Mouse (Mus musculus) cerebellum, adult 9-10 months (tissue): ENCODE measurements around the gene Hcrt.

ENCODE experiments used
- DNase-seq: peaks from one replicate; pipeline ENCODE4 v3.0.0; 2022

Hcrt gene

DNA sequence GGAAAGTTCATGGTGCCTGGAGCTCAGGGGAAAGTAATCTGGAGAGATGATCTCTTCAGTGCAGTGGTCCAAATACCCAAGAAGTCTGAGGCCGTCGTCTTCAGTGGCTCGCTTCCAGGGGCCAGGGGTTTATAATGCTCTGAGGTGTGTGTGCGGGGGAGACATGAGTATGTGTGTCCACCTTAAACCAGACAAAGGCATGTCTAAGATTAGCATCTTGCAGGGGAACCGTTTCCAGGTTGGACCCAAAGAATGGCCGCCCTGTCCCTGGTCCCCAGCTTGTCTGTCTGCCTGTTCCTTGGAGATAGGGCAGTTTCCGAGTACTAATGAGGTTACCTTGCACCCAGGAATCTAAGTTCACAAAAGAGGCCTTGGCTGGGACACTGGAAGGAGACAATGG, at the start of gene Hcrt:
Hcrt (minus strand) TSS at position 101 of the 400 bp plus-strand sequence.
- no peak for DNase-seq

DNA sequence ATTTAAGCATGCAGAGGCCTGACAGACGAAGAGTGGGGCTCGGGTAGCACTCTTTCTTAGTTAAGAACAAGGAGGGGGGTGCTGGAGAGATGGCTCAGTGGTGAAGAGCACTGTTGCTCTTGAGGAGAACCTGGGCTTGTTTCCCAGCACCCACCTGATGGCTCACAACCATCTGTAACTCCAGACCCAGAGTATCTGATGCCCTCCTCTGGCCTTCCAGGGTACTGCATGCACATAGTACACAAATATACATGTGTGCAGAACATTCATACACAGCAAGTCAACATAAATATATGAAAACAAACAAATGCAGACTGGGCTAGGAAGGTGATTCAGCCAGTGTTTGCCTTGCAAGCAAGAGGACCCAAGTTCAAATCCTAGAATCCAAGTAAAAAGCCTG, 48.4 kb upstream of the Hcrt start:
- no peak for DNase-seq

DNA sequence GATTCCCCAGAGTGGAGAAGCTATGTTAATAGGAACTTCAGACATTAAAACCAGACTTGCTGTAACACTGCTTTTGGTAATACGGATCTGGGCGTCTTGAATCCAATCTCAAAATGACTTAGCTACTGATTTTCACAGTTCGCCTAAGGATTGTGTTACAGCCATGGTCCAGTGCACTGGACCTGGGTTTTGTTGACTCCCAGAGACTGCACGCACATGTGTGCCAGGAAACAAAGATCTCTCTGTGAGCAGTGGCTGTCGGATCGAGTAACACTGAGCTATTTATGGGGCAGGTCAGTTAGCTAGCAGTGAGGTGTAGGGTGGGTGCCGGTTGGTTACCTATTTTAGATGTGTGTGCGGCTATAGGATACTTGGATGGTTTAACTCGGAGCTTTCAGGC, 47.8 kb upstream of the Hcrt start:
- no peak for DNase-seq

DNA sequence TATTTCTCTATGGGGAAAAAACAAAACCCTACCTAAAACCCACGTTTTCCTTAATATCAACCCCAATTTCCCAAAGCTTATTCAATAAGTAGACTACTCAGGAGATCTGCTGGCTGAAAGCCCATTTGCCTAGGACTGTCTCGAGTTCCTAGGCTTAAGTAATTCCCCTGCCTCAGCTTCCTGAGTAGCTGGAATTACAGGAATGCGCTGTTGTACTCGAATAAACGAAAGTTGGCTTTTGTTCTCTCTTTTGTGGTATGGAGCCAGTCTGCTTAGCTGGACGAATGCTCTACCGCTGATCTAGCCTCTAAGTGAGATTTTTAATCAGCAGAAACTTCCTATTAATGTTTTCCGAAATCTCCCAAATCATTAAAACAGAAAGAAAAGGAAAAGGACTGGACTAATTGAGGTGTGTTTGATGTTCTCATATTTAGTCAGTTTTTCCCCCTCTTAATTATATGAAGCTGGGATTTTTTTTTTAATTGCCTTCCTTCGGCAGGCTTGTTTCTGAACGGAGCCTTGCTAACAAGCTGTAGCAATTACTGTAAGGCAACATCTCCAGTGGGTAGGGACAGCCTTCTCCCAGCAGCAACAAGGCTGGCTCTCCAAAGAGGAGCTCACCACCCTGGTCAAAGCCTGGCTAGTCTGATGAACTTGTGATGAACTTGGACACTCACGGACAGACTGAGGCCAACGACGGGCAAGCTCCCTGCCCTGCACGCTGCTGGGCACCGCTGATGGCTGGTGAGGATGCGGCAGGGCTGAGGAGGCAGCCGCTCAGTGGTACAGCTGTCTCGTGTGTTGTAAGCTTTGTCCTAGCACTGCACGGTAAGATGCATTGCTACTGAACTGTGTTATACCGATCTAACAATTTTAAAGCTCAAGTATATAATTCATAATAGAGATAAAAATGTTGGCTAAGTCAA, 43.9 kb upstream of the Hcrt start:
- DNase-seq: no peak

DNA sequence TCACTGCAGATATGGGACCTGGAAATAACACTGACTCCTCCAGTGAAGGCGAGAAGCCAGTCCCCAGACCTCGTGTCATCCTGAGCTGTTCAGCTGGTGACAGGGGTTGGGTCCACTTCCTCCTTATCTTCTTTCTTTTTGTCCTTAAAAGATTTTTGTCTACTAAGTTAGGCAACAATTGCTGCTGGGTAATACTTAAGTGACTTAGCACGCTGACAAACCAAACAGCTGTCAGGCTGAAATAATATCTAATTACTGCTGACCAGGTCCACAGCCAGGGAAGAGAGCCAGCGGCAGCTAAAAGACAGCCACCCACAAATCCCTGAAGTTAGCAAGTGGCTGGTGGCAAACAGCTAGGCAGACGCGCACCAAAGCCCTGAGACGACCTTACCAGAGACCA, 42.8 kb upstream of the Hcrt start:
- no peak for DNase-seq

DNA sequence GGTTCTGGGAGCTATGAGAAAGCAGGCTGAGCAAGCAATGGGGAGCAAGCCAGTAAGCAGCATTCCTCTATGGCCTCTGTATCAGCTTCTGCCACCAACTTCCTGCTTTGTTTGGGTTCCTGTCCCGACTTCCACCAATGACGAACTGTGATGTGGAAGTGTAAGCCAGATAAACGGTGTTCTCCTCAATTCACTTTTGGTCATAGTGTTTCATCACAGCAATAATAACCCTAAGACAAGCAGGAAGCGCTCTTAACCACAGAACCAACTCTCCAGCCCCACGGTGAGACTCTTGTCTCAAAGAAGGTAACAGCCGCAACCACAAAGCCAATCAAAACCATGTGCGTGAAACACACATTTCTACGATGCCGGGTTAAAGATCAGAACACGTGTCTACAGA, 41.7 kb upstream of the Hcrt start:
- no peak for DNase-seq

DNA sequence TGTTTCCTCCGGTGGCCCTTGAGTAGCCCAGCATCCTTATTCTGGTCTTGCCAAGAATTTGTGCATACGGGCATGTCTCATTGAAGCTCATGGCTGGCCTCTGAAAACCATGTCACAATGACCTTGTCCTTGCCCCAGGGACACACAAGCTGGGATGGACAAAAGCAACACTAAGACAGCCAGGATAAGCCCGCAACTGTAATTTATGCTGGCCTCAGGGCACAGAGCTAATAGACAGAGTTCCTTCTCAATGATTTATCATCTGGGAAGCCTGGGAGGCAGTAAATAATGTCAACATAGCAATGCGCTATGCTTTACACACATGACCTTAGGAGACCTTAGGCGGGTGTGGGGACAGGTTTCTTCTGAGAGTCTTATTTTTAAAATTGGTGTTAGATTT, 36.7 kb upstream of the Hcrt start:
- no peak for DNase-seq

DNA sequence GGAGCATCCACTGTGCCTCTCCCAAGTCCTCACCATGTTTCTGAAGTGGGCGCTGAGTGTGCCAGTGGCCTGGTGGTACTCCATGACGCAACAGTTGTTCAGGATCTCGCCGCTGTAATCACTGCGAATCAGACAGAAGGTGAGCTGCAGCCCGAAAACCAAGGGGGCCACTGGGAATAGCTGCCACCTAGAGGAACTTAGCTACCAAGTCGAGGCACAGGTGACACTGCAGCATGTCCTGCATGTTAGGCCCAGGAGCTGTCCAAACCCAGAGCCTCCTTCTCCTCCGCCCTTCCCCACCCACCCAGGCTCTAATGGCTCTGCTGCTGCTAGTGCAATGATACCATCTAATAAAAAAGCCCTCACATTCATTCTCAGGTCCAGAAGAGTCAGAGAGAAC, 33.9 kb upstream of the Hcrt start:
- DNase-seq: no peak

DNA sequence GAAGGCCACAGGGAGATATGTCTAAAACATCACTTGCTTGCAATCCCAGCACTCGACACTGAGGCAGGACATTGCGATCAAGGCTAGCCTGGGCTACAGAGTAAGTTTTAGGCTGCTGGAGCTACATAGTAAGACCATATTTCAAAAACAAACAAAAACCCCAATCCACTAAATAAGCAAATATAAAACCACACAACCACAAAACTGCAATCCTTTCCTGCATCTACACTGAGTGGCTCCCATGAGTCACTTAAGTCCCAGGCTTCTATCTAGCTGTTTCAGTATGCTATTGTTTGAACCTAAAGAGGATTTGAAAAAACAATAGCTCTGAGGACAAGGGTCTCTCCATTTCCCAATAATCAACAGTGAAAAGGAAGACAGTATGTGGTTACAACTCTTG, 32.7 kb upstream of the Hcrt start:
- DNase-seq: no peak

DNA sequence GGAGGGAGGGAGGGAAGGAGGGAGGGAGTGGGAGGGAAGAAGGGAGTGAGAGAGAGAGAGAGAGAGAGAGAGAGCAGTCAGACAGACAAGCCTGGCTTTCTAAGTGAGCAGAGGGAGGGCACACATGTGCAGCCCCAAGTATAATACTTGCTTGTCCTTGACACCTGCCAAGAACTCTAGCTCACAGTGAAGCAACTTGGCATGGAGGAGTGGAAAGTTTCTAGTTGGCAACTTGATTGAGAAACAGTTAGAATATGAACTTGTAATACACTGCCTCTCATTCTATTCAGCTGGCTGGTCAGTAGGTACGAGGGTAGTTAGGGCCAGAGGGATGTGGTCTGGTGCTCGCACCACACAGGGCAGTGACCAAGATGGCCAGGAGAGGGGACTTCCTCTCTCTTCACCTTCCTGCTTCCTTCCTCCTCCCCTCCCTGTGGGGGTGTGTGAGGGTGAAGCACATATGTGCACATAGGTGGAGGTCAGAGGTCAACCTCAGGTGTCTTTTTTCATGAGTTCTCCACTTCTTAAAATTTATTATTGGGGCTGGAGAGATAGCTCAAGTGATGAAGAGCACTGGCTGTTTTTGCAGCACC, 28.8 kb upstream of the Hcrt start:
- no peak for DNase-seq

DNA sequence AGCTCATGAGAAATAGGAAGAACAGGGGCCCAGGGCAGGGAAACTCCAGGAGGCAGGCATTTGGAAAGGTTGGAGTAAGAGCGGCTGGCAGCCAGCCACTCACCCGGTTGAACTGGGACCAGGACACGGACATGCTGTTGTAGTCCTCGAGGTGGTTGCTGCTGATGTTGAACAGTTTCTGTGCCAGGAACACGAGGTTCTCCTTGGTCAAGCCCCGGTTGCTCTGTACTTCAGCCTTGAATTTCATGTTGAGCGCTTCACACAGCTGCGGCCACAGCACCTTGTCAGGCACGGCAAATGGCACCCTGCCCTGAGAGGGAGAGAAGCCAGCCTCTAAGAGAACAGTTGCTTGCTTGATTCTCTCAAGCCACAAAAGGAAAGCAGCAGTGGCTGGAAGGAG, 27.9 kb upstream of the Hcrt start:
- peak; percentile 75 for DNase-seq

DNA sequence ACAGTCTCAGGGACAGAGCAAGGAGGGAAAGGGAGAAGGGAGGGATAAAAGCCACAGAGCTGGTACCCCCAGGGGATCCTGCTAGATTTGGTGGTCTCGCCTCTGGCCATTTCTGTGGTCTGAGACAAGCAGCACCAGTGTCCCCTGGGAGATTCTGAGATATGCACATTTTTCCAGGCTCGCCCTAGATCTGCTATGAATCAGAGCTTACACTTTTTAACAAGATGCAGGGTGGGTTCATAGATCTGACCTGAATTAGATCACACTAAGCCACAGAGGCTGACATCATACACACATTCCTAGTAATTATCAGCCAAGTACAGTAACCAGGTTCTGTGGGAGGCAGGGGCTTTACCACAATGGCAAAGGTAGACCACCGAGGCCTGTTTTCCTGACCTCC, 27.0 kb upstream of the Hcrt start:
- no peak for DNase-seq

DNA sequence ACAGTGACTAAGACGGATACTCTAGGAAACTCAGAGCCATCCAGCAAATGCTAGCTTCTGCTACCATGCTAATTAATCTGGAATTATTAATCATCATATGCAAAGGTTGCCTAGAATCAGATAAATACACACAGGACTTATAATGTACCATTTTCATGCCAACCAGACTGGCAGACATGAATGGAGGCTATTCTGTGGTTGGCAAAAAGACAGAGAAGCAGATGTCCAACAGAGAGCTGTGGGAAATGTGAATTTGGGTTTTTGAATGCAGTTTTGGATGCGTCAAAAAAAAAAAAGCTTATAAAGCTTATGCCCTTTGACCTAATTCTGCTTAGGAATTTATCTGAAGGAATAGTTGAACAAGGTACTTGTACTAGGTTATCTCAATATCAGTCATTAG, 23.0 kb upstream of the Hcrt start:
- peak; percentile 74 for DNase-seq

DNA sequence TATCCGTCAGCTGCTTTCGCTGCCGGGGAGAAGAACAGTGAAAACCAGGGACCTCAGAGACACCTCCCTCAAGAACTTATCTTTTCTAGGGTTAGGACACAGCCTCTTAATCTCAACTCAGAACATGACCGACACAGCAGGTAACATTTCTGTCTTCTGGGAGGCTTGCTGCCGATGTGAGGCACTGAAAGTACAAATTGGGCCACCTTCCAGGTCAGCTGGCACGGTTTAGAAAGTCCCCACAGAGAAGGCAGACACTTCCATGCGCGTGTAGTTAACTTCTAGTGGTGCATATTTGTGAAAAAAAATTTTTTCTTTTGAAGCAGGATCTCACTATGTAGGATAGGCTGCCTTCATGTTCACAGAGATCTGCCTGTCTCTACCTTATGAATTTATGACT, 21.6 kb upstream of the Hcrt start:
- no peak for DNase-seq

DNA sequence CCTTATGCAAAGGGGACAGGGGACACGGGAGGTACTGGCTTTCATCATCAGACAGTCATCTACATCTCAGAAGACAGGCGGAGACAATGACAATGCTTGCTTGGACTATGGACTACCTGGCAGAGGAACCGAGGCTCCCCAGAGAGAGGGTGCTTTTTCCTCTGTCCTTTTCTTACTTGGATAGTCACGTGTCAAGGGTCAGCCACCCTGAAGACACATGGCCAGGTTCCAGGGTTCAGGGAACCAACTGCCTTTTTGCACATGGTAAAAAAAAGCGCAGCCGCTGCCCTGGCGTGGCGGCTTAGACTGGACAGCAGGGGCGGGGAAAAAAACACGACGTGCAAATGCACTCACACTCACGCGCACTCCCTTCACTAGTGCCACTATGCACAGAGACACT, 19.8 kb upstream of the Hcrt start:
- DNase-seq: no peak

DNA sequence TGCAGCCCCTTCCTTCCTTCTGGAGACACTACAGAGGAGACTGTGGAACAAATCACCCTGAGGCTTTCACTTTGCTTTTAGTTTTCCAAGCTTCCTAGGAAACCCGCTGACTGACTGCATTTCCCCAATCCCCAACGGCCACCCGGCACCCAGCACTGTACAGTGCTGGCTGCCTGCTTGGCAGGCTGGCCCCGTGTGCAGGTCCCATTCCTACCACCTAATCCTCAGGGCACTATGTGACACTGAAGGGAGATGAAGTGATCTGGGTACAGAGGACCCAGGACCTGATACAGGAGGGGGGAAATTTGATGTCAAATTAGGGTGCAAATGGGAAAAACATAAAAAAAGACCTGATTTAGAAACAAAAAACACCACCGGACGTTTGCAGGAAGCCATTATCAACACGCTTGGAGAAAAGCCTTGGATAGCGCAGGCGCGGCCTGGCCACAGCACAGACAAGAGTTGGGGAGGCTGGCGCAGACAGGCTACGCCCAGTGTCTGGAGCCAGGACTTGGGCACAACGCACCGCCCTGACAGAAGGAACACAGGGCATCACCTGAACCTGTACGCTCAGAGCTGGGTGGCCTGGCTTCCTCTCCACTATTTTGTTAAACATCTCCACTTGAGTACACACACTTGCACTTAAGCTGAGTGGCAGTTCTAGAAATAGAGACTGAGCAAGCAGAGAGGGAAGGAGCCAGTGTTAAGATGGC, 19.2 kb upstream of the Hcrt start:
- no peak for DNase-seq

DNA sequence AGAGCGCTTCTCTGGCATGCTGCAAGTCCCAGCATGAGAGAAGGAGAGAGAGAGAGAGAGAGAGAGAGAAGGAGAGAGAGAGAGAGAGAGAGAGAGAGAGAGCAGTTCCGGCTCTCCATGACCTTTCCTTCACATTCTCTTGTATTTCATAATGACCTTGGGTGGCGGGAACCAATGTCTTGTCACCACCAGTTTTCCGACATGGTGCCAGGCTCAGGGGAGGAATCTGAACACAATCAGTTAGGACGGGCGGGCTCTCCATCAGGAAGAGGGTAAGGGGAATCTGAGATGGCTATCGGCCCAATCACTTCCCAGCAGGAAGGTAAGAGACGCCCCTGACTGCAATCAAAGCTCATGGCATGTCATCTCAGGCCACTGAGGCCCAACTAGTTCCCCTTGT, 17.5 kb upstream of the Hcrt start:
- no peak for DNase-seq

DNA sequence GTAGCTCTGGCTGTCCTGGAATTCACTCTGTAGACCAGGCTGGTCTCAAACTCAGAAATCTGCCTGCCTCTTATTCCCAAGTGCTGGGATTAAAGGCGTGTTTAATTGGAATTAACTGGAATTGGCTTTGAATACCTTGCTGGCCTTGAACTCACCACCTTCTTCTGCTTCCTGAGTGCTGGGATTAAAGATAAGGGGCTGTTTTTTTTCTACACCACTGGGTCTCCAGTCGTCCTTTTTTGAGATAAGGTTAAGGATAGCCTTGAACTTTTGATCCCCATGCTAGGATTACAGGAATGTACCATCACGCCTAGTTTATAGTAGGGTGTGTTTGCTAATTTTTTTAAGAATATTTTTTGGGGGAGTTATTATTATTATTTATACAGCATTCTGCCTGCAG, 15.3 kb upstream of the Hcrt start:
- DNase-seq: no peak

DNA sequence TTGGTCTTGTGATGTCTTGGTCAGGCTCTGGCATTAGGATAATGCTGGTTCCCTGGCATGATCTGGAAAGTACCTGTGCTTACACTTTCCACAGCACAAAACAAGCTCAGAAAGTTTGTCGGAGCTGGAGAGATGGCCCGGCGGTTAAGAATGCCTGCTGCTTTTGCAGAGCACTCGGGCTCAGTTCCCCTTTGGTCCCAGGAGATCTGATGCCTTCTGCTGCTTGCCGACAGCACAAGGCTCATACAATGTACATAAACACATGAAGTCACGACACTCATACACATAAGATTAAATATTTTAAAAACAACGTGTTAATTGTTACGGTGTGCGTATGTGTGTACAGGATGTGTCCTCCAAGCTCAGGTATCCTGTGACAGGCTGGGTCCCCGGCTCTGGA, 13.2 kb upstream of the Hcrt start:
- no peak for DNase-seq

DNA sequence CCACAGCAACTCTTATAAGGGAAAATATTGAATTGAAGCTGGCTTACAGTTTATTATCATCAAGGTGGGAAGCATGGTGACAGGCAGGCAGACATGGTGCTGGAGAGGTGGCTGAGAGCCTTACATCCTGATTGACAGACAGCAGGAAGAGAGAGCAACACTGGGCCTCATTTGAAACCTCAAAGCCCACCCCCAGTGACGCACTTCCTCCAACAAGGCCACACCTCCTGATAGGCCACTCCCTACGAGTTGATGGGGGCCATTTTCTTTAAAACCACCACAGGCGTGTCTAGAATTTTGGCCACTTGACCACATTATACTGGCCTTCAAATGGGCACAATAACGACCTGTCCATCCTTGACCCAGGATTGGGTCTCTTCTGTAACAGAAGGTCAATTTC, 11.5 kb upstream of the Hcrt start:
- DNase-seq: no peak

DNA sequence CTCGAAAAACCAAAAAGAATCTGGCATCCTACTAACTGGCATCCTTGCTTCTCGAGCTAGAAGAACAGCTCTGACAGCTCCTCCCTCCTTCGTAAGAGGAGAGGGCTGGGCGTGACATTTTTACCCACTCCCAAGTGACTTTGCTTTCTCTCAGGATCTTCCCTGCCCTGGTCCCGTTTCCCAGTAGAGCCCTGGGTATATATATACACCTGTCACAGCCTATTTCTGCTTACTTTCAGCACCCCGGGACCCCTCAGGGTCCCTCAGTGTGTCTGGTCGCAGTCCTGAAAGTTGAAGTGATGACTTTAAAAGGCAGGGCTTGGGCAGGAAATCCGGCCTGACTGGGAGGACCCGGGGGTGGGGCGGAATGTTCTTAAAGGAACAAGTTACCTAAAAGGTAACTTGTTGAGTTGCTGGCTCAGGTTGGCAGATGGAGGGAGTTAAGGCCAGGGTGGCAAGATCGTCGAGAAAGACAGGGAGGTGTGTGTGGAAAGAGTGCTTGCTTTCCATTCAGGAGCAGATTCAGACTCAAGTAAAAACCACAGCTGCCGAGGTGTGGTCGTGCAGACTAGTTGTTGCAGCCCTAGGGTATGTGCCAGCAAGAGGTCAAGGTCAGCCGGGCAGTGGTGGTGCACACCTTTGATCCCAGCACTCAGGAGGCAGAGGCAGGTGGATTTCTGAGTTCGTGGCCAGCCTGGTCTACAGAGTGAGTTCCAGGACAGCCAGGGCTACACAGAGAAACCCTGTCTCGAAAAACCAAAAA, 8.1 kb upstream of the Hcrt start, which contains the start of gene Ghdc:
Ghdc (minus strand) TSS at position 312 of the 763 bp plus-strand sequence.
- peak; percentile 66 for DNase-seq

DNA sequence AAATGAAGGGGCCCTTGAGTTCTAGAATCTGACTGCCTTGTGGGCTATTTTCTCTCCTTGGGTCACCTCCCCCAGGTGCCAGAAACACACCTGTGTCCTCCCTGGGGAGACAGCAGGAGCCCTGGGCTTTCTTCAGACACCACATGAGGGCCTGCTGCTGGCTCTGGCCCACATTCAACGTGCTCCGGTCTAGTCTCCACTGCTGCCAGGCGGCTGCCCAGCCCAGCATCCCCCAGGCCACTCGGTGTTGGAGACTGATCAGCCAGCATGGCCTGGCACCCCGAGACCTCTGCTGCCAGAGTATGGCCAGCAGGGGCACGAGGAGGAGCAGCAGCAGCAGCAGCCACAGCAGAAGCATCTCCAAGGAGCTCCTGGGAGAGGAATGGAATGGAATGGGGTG, 7.2 kb upstream of the Hcrt start:
- DNase-seq: no peak

DNA sequence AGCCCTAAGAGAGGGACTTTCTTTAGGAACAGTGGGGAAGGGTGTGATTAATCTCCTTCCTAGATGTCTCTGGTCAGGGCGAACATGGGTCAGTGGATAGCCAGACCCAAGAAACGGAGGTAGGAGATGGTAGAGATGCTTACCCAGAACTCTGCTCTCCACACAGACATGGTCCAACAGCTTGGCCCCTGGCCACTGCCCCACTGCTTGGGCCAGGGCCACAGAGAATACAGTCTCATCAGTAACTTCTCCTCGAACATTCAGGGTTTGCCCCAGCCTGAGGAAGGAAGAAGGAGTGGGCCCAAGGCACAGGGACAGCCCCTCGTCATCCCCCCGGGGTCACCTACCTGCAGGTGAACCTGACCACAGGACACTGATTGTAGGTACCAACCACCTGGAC, 5.1 kb upstream of the Hcrt start:
- DNase-seq: no peak
